Comparison of ENCODE assay signal across 7 mouse cellular contexts in the genomic region with DNA sequence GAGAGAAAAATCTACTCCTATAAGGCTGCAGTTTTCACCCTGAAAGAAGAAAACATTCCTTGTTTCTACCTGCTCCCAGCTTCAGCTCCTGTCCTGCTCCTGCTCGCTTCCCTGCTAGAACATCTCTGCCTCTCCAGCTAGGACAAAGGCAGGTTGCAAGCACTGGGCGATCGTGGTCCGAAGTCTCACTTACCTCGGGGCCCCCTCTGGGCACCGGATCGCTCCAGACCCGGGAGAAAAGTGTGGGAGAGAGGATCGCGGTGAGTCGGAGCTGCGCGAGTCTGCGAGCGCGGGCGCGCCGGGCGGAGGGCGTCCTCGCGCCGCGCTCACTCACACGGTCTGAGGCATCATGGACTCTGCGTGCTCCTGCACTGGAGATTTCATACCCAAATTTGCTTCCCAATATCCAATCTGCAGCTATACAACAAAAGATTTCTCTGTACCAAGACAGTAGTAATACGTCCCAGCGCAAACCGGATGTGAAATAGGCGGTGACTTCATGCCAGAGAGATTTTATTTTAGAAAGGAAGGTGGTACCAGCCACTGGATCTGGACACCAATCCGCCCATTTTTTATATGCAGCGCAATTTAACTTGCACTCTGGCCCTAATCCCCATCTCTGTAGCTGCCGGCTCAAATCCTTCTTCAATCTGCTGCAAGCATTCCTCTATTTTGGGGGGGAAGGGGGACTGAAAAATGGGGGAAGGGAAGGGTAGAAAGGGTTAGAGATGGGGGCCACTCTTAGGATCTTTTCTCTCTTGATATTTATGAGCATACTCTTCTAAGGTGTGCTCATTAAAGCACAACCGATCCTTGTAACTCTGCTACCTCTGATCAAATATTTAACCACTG. TPM values are rescaled to one million over a fixed set of nuclear protein-coding genes. Genes with fewer than 3 reads are reported as not detected.
DNase-seq lines count a peak whose midpoint lies in the region; ATAC-seq and TF ChIP-seq lines count a peak whose summit lies in the region.

No protein-coding gene starts in this region.

- H3K4me3 ChIP-seq in ES-E14 (ENCODE audit: insufficient read depth in 1 of 2, low read depth in 1 of 2, low read length in 2 of 2, poor library complexity in 1 of 2, severe bottlenecking in 1 of 2) = peak overlapping the region; percentile 57 to 66
- H3K4me3 ChIP-seq in bone marrow macrophage, adult 2 months (ENCODE audit: insufficient read depth, low read length) = peak overlapping the region; percentile 14; the same call in 1 of the 2 replicates
- peak overlapping the region; percentile 64 for H3K4me3 ChIP-seq in forebrain, embryonic 10.5 days
- peak overlapping the region; percentile 46 for H3K4me3 ChIP-seq in intestine, embryonic 14.5 days (ENCODE audit: low read depth, low read length)
- peak overlapping the region; percentile 49 for H3K4me3 ChIP-seq in limb, embryonic 15.5 days

- H3K4me2 ChIP-seq in intestine, embryonic 14.5 days (ENCODE audit: low read length) = peak overlapping the region; percentile 74
- peak overlapping the region; percentile 82 for H3K4me2 ChIP-seq in limb, embryonic 15.5 days

- no peak for DNase-seq in ES-E14 (ENCODE audit: low read depth, low spot score)
- peak; percentile 38 for DNase-seq in forebrain, embryonic 10.5 days (ENCODE audit: extremely low spot score, low spot score)
- DNase-seq in intestine, embryonic 14.5 days (ENCODE audit: low spot score) = peak; percentile 78
- peak; percentile 23 for DNase-seq in retina, postnatal 7 days (ENCODE audit: low read depth, low spot score)
- no peak for DNase-seq in T-cell, adult 2 months (ENCODE audit: low spot score)

- in situ Hi-C loops in ES-E14 (cut with MboI; ENCODE audit: low sequenced_read_pairs in 2 of 2, unreplicated experiment in 2 of 2) = no loop called here

- H3K27me3 ChIP-seq in forebrain, embryonic 10.5 days (ENCODE audit: poor library complexity, severe bottlenecking) = peaks cover 49% of the 10 kb centered on the region
- H3K27me3 ChIP-seq in intestine, embryonic 14.5 days (replicated peaks; ENCODE audit: control insufficient read depth, insufficient read depth, low read length) = peaks cover 7% of the 10 kb centered on the region; the same call in 1 of the 2 replicates
- peaks cover 24% of the 10 kb centered on the region for H3K27me3 ChIP-seq in limb, embryonic 15.5 days

- no peaks in the 10 kb centered on the region for H3K4me1 ChIP-seq in ES-E14 (ENCODE audit: control insufficient read depth in 2 of 2, insufficient read depth in 2 of 2, low read length in 2 of 2, poor library complexity in 1 of 2)
- H3K4me1 ChIP-seq in bone marrow macrophage, adult 2 months (ENCODE audit: control insufficient read depth, insufficient read depth, low read length) = no peaks in the 10 kb centered on the region
- peaks cover 20% of the 10 kb centered on the region for H3K4me1 ChIP-seq in forebrain, embryonic 10.5 days
- H3K4me1 ChIP-seq in intestine, embryonic 14.5 days (replicated peaks; ENCODE audit: control insufficient read depth, insufficient read depth, low read length) = peaks cover 3% of the 10 kb centered on the region; the same call in 1 of the 2 replicates
- H3K4me1 ChIP-seq in limb, embryonic 15.5 days = 0 out of 2 replicates have a peak, but pooled peaks cover 12% of the 10 kb centered on the region

- no peaks in the 10 kb centered on the region for H3K36me3 ChIP-seq in ES-E14 (ENCODE audit: control insufficient read depth, insufficient read depth, low read length, poor library complexity, severe bottlenecking)
- no peaks in the 10 kb centered on the region for H3K36me3 ChIP-seq in forebrain, embryonic 10.5 days (replicated peaks)
- H3K36me3 ChIP-seq in intestine, embryonic 14.5 days (ENCODE audit: control insufficient read depth, insufficient read depth, low read length) = no peaks in the 10 kb centered on the region
- no peaks in the 10 kb centered on the region for H3K36me3 ChIP-seq in limb, embryonic 15.5 days

- no peaks in the 10 kb centered on the region for H3K9me3 ChIP-seq in ES-E14 (ENCODE audit: control insufficient read depth, insufficient read depth, low read depth, low read length)
- no peaks in the 10 kb centered on the region for H3K9me3 ChIP-seq in forebrain, embryonic 10.5 days
- no peaks in the 10 kb centered on the region for H3K9me3 ChIP-seq in intestine, embryonic 14.5 days (ENCODE audit: control insufficient read depth, low read length)
- no peaks in the 10 kb centered on the region for H3K9me3 ChIP-seq in limb, embryonic 15.5 days

- under 1% methylated on average over 35 of the region's 35 CpGs for WGBS in forebrain, embryonic 10.5 days
- WGBS in intestine, embryonic 14.5 days = under 1% methylated on average over 35 of the region's 35 CpGs
- under 1% methylated on average over 35 of the region's 35 CpGs for WGBS in limb, embryonic 15.5 days

- no peak overlapping the region for H3K27ac ChIP-seq in ES-E14 (ENCODE audit: insufficient read depth, low read depth, low read length, poor library complexity, severe bottlenecking)
- no peak overlapping the region for H3K27ac ChIP-seq in bone marrow macrophage, adult 2 months (ENCODE audit: insufficient read depth, low read depth, low read length)
- H3K27ac ChIP-seq in forebrain, embryonic 10.5 days = peak overlapping the region; percentile 81
- no peak overlapping the region for H3K27ac ChIP-seq in intestine, embryonic 14.5 days (ENCODE audit: low read depth)
- no peak overlapping the region for H3K27ac ChIP-seq in limb, embryonic 15.5 days

- ATAC-seq in intestine, embryonic 14.5 days (replicated peaks; ENCODE audit: low FRiP score, low TSS enrichment, low read depth) = peak; percentile 50; the same call in 1 of the 2 replicates
- ATAC-seq in limb, embryonic 15.5 days (ENCODE audit: insufficient number of reproducible peaks, low FRiP score, low TSS enrichment, low read depth) = no peak

- no peak overlapping the region for H3K9ac ChIP-seq in ES-E14 (ENCODE audit: insufficient read depth, low read depth, low read length, poor library complexity, severe bottlenecking)
- H3K9ac ChIP-seq in intestine, embryonic 14.5 days (ENCODE audit: low read length) = peak overlapping the region; percentile 45
- H3K9ac ChIP-seq in limb, embryonic 15.5 days = peak overlapping the region; percentile 39; the same call in 1 of the 2 replicates

- TF ChIP-seq CTCF in bone marrow macrophage, adult 2 months (IDR thresholded peaks at IDR 0.05; ENCODE audit: low read depth, low read length) = no peak

- no peak for TF ChIP-seq POLR2A in bone marrow macrophage, adult 2 months (IDR thresholded peaks at IDR 0.05; ENCODE audit: borderline replicate concordance, low read depth, low read length)

TF ChIP-seq in ES-E14, 5 proteins besides CTCF, POLR2A, EP300 and RAD21:
- no peak for TF ChIP-seq ZNF384 (IDR thresholded peaks at IDR 0.05; ENCODE audit: low read depth, low read length)
- TF ChIP-seq CHD2 (IDR thresholded peaks at IDR 0.05; ENCODE audit: low read depth, low read length) = no peak
- no peak for TF ChIP-seq MAFK (IDR thresholded peaks at IDR 0.05; ENCODE audit: insufficient read depth, low read depth, low read length)
- TF ChIP-seq HCFC1 (IDR thresholded peaks at IDR 0.05; ENCODE audit: borderline replicate concordance, insufficient read depth, low read length) = no peak
- TF ChIP-seq ZC3H11A (IDR thresholded peaks at IDR 0.05; ENCODE audit: borderline replicate concordance, low read depth, low read length) = no peak
TF ChIP-seq in ES-E14: peak in this region for 0.

RNA-seq across cellular contexts. Expression of a gene that starts 0.5 kb away (rescaled TPM):
- 2.3 and 2.9 TPM in 2 replicates for total RNA-seq in ES-E14 (2012; rRNA removed)
- polyA plus RNA-seq in bone marrow macrophage, adult 2 months (2012; ENCODE audit: insufficient read depth, insufficient read length, missing spikeins) = not detected in 2 replicates
- polyA plus RNA-seq in forebrain, embryonic 10.5 days (2016; fragmentation: Nextera tagmentation; extraction: Ambion mirVana) = 0.48 and 0.71 TPM in 2 replicates
- 4.3 and 4.4 TPM in 2 replicates for polyA plus RNA-seq in intestine, embryonic 14.5 days (2014; fragmentation: Nextera tagmentation; extraction: Ambion mirVana)
- 1.3 and 1.9 TPM in 2 replicates for polyA plus RNA-seq in limb, embryonic 15.5 days (2015; fragmentation: Nextera tagmentation; extraction: Ambion mirVana)

Comparison
In these comparisons a context has a peak if more than half of its experiments do, and no peak if none do; other contexts are left out.
1. DNase-seq: peak in forebrain, embryonic 10.5 days (single experiment), intestine, embryonic 14.5 days (single experiment) and retina, postnatal 7 days (single experiment); none in ES-E14 (single experiment) and T-cell, adult 2 months (single experiment).
2. H3K4me3 ChIP-seq: peak in every context shown above with its lines; median percentile 64 in forebrain, embryonic 10.5 days; 62 in ES-E14; 49 in limb, embryonic 15.5 days; 46 in intestine, embryonic 14.5 days; 14 in bone marrow macrophage, adult 2 months.